Mouse (Mus musculus): Measurements from ENCODE around the gene St13.
A peak's percentile ranks its signal among the peaks of the same experiment; 100 is the strongest.
"Not testable (repeated sequence)": the region's sequence is repeated elsewhere in the genome, so short reads cannot be mapped to it uniquely, and the experiment has no call there.

St13 gene

DNA sequence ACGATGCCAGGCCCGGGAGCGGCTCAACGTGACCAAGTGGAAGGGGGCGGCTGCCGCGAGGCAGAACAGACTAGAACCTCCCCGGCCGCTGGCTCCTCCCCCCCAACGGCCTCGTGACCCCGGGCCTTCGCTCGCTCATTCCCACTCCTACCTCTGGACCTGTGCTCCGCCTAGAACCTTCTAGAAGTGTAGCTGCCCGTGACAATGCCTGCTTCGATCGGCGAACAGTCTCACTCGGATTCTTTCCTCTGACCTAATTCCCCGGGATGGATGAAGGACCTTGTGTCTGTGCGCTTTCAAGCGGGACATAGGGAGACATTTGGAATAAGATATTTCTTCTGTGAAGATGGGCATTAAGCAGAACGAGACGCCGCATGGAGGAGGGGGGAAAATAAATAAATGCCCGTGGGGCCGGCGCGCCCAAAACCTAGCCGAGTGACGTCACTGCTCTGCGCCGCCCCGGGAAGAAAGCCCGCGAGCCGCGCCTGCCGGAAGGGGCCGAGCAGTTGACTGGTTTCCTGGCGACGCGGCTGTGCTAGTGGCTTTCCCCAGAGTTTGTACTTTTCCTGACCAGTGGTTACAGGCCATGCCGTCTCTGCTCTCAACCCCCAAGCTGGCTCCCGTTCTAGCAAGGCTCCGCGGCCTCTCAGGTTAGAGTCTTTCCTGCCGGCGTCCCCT, at the start of gene St13, which contains the start of gene Xpnpep3:
TSS of gene St13 (minus strand) at position 440 of the 678 bp plus-strand sequence.
TSS of gene Xpnpep3 (plus strand) at position 501 of the 678 bp plus-strand sequence.
- peak; percentile 93 for DNase-seq (ENCODE audit: extremely low read depth, low read depth)

DNA sequence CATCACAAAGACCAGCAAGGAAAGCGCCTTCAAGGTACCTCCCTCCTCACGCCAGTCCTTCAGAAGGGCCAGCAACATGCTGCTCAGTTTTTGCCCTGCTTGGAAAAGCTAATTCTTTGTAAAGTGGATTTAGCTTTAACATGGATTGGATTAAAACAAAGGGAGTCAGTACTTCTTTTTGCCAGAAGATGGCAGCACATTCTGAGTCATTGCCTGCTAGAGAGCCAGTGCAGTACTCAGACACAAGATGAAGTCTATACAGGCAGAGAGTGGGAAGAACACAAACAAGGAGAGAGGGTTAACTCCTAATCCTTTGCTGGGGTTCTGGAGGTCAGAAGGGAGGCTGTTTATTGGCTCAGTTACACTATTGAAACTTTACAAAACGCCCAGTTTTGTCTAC, 48.6 kb upstream of the St13 start:
- DNase-seq (ENCODE audit: extremely low read depth, low read depth): peak; percentile 46

DNA sequence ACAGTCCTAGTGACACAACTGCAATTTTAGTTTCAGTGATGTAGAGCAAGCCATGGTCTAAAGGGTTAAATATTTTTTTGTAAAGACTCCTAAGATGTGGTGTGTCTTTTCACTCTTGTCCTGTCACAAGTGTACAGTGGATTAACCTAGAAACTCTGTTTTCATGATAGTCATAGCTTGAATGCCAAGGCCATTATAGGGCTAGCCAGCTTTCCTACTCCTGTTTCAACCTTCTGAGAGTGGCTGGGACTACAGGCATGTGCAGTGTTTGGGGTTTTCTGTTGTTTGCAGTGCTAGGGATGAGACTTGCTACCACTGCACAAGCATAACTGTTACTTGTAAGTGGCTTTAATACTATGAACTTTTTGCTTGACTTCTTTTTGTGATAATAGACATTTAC, 39.4 kb upstream of the St13 start:
- no peak for DNase-seq (ENCODE audit: extremely low read depth, low read depth)

DNA sequence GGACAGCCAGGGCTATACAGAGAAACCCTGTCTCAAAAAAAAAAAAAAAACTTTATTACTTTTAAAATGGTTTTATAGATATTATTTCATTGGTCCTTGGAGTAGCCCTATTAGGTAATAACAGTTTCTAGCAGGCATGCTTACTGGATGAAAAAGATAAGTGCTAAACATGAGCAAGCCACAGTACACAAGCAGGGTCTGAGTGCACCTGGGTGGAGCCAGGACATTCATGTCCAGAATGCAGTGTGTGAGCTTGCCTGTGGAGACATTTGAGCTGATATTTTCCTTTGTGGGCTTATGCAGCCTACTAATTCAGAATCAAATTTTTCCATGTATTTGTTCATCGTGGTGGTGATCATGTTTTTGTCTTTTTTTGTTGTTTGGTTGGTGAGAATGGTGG, 38.5 kb upstream of the St13 start:
- DNase-seq (ENCODE audit: extremely low read depth, low read depth): no peak

DNA sequence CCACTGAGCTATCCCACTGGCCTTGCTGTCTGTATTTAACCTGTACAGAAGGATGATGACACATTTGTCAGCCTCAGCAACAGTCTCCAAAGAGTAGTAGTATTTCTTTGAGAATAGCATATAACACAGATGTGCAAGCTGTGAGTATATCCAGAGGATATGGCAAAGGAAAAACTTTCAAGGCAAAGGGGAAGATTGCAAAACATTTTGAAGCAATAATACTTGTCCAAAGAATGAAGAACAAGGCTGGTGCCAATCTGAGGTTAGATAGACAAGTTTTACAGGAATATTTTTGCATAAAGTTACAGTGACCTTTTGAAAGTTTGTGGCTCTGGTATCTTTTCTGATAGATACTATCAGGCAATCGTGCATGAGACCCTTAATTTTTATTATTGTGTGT, 31.3 kb upstream of the St13 start:
- no peak for DNase-seq (ENCODE audit: extremely low read depth, low read depth)

DNA sequence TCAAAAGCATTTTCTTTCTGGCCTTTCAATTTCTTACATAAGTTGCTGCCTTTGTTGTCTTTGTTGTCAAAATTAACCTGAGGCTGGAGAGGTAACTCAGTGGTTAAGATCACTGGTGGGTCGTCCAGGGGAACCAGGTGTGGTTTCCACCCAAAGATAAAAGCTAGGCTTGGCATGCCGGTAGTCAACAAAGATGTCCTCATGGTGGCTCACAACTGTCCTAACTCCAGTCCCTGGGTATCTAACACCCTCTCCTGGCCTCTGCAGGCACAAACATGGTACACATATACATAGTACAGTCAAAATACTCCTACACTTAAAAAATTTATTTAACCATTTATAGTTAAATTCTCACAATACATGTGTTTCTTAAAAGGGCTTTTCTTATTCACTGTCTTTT, 28.1 kb upstream of the St13 start:
- DNase-seq (ENCODE audit: extremely low read depth, low read depth): no peak

DNA sequence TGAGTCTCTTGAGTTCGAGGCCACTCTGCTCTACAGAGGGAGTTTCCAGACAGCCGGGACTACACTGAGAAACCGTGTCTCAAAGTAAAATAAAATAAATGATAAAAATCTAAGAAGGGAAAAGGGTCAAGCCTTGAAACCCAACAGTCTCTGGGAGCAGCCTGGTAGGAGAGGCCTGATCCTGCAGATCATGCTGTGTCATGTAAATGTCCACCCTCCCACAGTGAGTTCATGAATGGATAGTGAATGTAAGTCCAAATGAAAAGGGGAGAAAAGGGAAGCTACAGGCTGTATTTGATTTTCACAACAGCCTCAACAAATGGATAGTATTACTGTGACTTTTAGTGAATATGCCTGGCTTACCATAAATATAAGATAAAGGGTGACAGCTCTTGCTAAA, 25.4 kb upstream of the St13 start:
- no peak for DNase-seq (ENCODE audit: extremely low read depth, low read depth)

DNA sequence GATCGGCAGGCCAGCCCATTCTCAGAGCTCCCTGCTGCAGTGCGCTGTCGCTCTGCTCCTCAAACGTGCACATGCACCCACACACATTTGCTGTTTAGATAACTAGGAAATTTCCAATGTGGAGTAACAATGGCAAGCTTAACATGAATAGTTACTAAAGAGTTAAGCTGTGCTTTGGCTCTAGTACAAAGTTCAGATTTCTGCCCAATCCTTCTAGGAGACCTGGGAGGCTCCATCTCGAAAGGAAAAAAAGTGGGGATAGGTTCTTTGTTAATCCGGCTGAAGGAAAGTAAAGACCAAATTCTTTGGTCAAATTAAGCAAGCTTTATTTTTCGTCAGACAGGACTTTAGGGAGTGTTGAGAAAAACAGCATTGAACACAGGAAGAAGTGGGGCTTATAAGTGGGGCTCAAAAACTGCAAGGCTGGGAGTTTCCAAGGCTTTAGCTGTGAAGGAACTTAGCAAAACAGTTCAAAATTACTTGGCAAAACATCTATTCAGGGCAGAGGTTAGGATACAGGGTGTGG, 22.3 kb upstream of the St13 start:
- no peak for DNase-seq (ENCODE audit: extremely low read depth, low read depth)

DNA sequence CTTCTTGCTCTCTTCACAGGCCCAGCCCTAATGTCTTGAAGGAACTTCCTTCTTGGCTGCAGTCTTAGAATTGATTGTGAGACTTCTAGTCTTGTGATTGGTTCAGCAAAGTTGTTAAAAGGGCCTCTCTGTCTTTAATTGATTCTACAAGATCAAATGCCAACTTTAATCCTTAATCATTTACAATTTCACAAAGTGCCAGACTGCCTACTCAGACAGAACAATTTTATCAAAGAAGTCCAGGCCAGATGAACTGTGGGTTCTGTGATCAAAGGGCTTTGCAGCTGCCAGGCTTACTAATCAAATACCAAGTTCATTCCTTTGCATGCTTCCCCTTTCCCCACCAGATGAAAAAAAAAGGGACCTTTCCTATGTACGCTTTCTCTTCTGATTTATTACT, 21.6 kb upstream of the St13 start:
- DNase-seq (ENCODE audit: extremely low read depth, low read depth): no peak

DNA sequence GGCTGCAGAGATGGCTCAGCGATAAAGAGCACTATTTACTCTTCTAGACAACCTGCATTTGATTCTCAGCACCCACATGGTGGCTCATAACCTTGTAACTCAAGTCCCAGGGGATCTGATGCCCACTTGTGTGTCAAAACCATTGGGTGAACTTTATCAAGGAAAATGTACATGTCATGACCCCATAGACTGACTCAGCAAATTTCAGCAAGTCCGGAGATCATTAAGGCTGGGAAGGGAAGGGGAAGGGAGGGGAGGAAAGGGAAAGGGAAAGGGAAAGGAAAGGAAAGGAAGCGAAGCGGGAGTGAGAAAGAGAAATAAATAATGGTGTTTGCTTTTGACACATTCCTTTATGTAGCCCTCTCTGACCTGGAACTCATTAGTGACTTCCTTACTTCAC, 18.2 kb upstream of the St13 start:
- DNase-seq (ENCODE audit: extremely low read depth, low read depth): no peak

DNA sequence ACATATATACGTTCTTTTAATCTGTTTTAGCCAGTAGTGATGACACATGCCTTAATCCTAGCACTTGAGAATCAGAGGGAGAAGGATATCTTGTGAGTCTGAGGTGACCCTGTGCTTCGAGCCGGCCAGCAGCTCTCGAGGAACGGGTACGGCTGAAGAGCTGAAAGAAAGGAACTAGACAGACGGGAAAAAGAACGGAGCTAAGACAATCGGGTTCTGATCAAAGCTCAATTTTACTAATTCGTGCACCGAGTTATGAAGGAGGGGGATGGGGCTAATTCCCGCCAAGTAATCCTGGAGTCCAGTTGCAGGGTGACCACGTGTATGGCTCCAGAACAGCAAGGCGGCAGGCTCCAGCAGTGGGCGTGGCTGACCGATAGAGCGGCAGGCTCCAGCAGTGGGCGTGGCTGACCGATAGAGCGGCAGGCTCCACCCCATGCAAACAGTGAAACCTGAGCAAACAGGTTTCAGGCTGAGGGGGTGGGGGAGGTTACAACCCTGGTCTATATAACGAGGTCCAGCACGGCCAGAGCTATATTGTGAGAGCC, 17.0 kb upstream of the St13 start:
- DNase-seq (ENCODE audit: extremely low read depth, low read depth): not testable (repeated sequence)

DNA sequence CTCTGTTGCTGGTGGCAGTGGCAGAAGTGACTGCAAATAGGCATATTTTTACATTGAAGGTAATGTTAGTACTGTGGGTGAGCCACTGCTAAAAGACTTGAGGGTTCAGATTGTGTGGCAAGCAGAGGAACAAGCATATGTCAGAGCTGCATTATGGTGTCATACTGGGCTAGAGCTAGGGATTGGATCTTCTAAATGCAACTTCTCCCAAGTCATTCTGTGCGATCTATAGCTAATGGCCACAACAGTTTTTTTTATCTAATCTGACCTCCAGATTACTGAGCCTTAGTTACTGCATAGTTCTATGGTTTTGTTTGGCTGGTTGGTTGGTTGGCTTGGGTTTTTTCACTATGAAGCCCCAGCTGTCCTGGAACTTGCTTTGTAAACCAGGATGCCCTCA, 8.3 kb upstream of the St13 start, which contains the start of gene Dnajb7:
TSS of gene Dnajb7 (minus strand) at position 101 of the 400 bp plus-strand sequence.
- DNase-seq (ENCODE audit: extremely low read depth, low read depth): no peak

DNA sequence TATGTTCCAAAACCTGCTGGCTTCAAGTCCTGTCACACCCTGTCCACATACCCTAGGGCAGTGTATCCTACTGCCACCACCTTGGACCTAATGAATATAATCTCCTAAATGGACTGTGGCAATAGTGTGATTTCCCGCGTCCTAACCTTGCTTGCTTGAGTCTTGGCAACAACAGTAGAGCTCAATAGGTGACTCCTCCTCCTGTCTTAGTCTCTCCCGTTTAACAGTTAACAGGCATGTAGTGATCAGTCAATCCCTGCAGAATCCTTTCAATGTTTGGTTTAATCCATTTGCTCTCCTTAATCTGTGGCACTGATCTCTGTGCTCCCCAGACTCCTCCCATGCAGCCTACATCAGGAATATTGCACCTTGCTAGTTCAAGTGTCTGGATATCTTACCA, 5.1 kb upstream of the St13 start:
- no peak for DNase-seq (ENCODE audit: extremely low read depth, low read depth)

DNA sequence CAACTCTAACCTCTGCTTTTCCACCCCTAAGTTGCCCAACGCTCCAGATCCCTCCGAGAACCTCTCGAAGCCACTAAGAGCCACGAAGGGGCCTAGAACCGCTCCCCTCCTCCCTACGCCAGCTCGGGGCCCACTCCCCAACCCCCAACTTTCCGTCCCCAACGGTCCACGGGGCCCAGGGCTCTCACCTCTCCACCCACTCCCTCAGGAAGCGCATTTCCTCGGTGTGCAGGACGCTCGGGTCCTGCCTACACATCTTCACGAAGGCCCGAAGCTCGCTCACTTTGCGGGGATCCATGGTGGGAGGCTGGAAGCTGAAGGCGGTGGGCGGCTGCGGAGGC, 610 bp downstream of the St13 start:
- no peak for DNase-seq (ENCODE audit: extremely low read depth, low read depth)

DNA sequence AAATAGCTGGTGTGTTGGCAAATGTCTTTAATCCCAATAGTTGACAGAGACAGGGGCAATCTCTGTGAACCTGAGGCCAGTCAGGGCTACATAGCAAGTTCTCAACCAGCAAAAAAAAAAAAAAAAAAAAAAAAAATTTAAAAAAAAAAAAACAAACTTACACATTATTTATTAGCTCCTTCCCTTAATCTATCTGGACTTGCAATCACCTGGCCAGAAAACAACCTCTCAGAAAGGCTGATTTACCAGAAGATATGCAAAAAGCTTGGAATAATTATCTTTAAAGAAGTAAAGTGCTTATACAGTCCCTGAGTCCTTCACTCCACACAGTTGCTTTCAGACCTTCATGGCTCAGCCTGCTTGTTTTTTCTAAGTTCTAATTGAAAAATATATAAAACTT, 1.7 kb downstream of the St13 start:
- DNase-seq (ENCODE audit: extremely low read depth, low read depth): no peak

DNA sequence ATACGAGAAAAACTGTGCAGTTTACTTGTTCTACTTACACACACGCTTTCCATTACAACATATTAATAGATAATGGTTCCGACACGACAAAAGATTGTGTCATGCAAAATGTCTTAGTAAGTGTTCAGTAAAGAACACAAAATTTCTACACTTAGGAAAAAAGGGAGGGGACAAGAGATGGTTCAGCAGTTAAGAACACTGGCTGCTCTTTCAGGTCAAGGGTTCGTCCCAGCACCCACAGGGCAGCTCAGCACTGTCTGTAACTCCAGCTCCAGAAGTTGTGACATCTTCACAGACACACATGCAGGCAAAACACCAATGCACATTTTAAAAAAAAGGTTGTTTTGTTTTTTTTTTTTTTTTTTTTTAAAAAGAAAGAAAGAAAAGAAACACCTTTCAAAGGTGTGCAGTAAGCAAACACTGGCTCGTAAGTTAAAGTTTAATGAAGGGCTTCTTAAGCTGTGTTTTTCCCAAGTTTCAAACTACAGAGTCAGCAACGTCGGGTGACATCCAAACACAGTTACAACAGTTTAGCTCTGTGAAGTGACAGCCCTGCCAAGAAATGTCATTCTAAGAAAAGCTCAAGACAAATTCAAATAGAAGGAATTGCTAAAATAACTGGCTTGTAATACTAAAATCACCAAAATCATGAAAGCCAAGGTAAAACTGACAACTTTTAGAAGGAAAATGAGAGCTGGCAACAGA, 5.5 kb downstream of the St13 start:
- DNase-seq (ENCODE audit: extremely low read depth, low read depth): no peak

DNA sequence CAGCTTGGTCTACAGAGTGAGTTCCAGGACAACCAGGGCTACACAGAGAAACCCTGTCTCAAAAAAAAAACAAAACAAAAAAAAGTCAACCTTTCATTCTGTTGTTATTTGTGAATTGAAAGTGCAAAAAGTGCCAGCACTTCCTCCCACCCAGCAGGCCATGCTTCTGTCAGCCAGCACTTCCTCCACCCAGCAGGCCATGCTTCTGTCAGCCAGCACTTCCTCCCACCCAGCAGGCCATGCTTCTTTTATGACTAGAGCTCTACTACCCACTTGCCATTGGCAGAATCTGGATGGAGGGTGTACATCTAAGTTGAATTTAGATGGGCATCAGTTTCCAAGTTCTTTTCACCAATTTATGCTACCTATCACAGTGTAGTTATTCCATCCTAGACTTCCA, 6.9 kb downstream of the St13 start:
- peak; percentile 51 for DNase-seq (ENCODE audit: extremely low read depth, low read depth)

DNA sequence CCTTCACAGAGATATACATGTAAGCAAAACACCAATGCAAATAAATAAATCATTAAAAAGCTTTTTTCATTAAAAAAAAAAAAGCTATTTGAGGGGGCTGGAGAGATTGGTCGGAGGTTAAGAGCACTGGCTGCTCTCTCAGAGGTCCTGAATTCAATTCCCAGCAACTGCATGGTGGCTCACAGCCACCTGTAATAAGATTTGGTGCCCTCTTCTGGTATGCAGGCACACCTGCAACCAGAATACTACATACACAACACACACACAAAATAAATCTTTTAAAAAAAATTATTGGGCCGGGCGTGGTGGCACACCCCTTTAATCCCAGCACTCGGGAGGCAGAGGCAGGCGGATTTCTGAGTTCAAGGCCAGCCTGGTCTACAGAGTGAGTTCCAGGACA, 13.6 kb downstream of the St13 start:
- DNase-seq (ENCODE audit: extremely low read depth, low read depth): peak; percentile 6

DNA sequence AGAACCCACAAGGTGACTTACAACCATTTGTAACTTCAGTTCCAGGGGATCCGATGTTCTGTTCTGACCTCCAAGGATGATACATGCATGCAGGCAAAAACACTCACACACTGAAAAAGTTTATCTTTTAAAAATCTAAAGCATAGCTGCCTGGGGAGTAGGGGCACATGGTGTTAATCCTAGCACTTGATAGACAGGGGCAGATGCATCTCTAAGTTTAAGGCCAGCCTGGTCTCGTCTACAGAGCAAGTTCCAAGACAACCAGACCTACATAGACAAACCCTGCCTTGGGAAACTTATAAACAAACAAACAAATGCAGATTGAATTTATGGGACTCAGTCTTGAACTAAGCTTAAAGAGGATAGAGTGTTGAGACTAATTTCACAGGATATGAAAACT, 21.0 kb downstream of the St13 start:
- no peak for DNase-seq (ENCODE audit: extremely low read depth, low read depth)

DNA sequence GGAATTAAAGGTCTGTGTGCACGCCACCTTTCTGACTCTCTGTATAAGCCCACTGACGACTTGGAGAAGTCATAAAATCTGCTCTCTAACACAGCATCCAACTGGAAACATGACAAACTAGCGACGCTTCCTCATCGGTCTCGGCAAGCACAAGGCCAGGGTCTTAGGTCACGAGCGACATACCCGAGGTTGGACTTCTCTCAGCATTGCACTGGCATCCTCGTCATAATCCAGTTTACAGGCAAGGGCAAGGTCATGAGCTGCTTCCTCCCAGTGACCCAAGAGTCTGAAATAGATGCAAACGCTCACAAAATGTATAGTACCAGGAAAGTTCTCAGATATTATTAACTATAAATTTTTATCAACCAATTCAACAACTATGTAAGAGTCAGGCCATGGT, 25.3 kb downstream of the St13 start:
- DNase-seq (ENCODE audit: extremely low read depth, low read depth): no peak

DNA sequence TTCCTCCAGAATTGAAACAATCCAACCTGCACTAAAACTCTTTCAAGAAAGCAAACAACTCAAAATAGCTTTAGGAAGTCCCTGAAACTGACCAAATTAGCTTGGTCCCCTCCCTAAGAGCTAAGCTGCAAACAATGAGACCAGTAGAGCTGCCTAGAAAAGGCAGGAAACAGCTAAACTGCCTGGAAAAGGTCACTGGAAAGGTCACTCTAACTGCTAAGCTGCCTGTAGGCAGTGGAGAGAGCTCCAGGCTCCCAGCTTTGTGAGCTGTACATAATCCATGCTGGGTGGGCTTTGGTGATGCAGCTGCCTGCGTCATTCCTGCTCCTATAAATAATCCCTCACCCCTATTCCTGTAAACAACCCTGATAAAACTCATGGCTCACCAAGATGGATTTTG, 29.5 kb downstream of the St13 start:
- no peak for DNase-seq (ENCODE audit: extremely low read depth, low read depth)

DNA sequence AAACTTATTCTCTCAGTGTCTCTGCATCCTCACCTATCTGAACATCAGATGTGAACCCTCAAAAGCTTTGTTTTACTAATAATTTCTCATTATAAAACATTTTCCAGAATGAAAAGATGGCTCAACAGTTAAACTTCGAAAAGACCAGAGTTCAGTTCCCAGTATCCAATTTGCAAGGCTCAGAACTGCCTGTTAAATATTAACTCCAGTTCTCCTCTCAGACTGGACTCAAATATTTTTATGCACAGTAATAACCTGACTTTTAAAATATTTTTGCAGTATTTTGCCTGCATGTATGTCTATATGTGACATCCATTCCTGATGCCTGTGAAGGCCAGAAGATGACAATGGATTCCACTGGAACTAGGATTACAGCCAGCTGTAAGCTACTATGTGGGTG, 31.3 kb downstream of the St13 start:
- DNase-seq (ENCODE audit: extremely low read depth, low read depth): no peak

DNA sequence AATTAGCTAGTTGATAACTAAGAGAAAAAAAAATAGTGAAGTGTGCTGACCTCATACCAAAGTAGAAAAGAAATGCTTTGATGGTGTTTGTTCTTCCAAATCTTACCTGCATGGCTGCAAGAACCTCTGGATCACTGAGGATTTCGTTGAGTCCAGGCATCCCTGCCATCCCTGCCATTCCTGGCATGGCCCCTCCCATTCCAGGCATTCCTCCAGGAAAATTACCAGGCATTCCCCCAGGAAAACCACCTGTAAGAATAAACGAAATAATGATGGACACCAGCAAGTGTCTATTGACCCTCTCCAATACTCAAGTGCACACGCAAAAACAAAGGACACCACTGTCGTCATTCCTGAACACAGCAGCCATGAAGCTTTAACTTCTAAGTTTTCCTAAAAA, 33.6 kb downstream of the St13 start:
- no peak for DNase-seq (ENCODE audit: extremely low read depth, low read depth)

Data from MEL-GATA-1-ER (cell line).